Comparison of ENCODE assay signal across 8 mouse cellular contexts in genomic region chr19:40257396-40257795, GRCm38 (mm10). TPM values are rescaled to one million over a fixed set of nuclear protein-coding genes. Genes with fewer than 3 reads are reported as not detected.
A peak's percentile ranks its signal among the peaks of the same experiment; 100 is the strongest.
DNase-seq lines count a peak whose midpoint lies in the region; ATAC-seq and TF ChIP-seq lines count a peak whose summit lies in the region.

No protein-coding gene starts in this region.

- no peak overlapping the region for H3K9ac ChIP-seq in lung, postnatal 0 days (replicated peaks; ENCODE audit: low read depth)
- peak overlapping the region; percentile 44; the same call in 1 of the 2 replicates for H3K9ac ChIP-seq in heart, embryonic 13.5 days
- no peak overlapping the region for H3K9ac ChIP-seq in hindbrain, embryonic 13.5 days

- H3K36me3 ChIP-seq in lung, postnatal 0 days (ENCODE audit: insufficient read depth, low read length): no peaks in the 10 kb centered on the region
- peaks cover 31% of the 10 kb centered on the region for H3K36me3 ChIP-seq in heart, embryonic 13.5 days
- H3K36me3 ChIP-seq in hindbrain, embryonic 13.5 days: no peaks in the 10 kb centered on the region

- ATAC-seq in lung, postnatal 0 days: peak; percentile 40; the same call in 1 of the 2 replicates
- no peak for ATAC-seq in heart, embryonic 13.5 days (ENCODE audit: extremely low read depth, insufficient number of reproducible peaks, low FRiP score, low TSS enrichment)
- peak; percentile 86 for ATAC-seq in monocyte, adult 5-6 weeks (replicated peaks; ENCODE audit: insufficient number of reproducible peaks, low FRiP score, low TSS enrichment, poor library complexity, severe bottlenecking)
- ATAC-seq in hindbrain, embryonic 13.5 days (ENCODE audit: low FRiP score): no peak

- no peaks in the 10 kb centered on the region for H3K27me3 ChIP-seq in lung, postnatal 0 days (replicated peaks; ENCODE audit: insufficient read depth, low read length)
- no peaks in the 10 kb centered on the region for H3K27me3 ChIP-seq in heart, embryonic 13.5 days (replicated peaks)
- H3K27me3 ChIP-seq in hindbrain, embryonic 13.5 days: no peaks in the 10 kb centered on the region

- H3K4me3 ChIP-seq in lung, postnatal 0 days (ENCODE audit: low read depth, low read length): no peak overlapping the region
- H3K4me3 ChIP-seq in lung, adult 2 months (replicated peaks; ENCODE audit: extremely low read depth, low read depth, low read length): no peak overlapping the region
- no peak overlapping the region for H3K4me3 ChIP-seq in heart, embryonic 13.5 days
- H3K4me3 ChIP-seq in hindbrain, embryonic 13.5 days: no peak overlapping the region

- no peak for TF ChIP-seq CTCF in lung, postnatal 0 days (IDR thresholded peaks at IDR 0.05)
- TF ChIP-seq CTCF in lung, adult 2 months (IDR thresholded peaks at IDR 0.05; ENCODE audit: insufficient read depth, low read length): no peak

- no peak for TF ChIP-seq POLR2A in lung, adult 2 months (IDR thresholded peaks at IDR 0.05; ENCODE audit: borderline replicate concordance, extremely low read depth, low read depth, low read length)

- no peaks in the 10 kb centered on the region for H3K9me3 ChIP-seq in lung, postnatal 0 days (ENCODE audit: low read length)
- H3K9me3 ChIP-seq in heart, embryonic 13.5 days: no peaks in the 10 kb centered on the region
- H3K9me3 ChIP-seq in hindbrain, embryonic 13.5 days: no peaks in the 10 kb centered on the region

- H3K4me2 ChIP-seq in lung, postnatal 0 days (replicated peaks; ENCODE audit: low read depth, low read length): no peak overlapping the region
- no peak overlapping the region for H3K4me2 ChIP-seq in heart, embryonic 13.5 days
- no peak overlapping the region for H3K4me2 ChIP-seq in hindbrain, embryonic 13.5 days

- H3K4me1 ChIP-seq in lung, postnatal 0 days (ENCODE audit: insufficient read depth, low read depth, low read length): 0 out of 2 replicates have a peak, but pooled peaks cover 2% of the 10 kb centered on the region
- peaks cover 27% of the 10 kb centered on the region for H3K4me1 ChIP-seq in lung, adult 2 months (ENCODE audit: control insufficient read depth, insufficient read depth, low read length)
- H3K4me1 ChIP-seq in heart, embryonic 13.5 days: peaks cover 86% of the 10 kb centered on the region
- no peaks in the 10 kb centered on the region for H3K4me1 ChIP-seq in hindbrain, embryonic 13.5 days (replicated peaks)

- TF ChIP-seq EP300 in lung, postnatal 0 days (IDR thresholded peaks at IDR 0.05): no peak

- DNase-seq in lung, postnatal 0 days (ENCODE audit: low spot score): peak; percentile 22
- no peak for DNase-seq in lung, adult 2 months
- DNase-seq in thymus, postnatal 4 days: peak; percentile 71
- DNase-seq in frontal cortex, postnatal 36 days (ENCODE audit: low spot score in 2 of 2): no peak
- DNase-seq in frontal cortex, postnatal 25 days (ENCODE audit: low spot score in 2 of 2): no peak

- H3K27ac ChIP-seq in lung, postnatal 0 days (ENCODE audit: low read length): no peak overlapping the region
- H3K27ac ChIP-seq in heart, embryonic 13.5 days (replicated peaks): peak overlapping the region; percentile 20; the same call in 1 of the 2 replicates
- H3K27ac ChIP-seq in hindbrain, embryonic 13.5 days: no peak overlapping the region

- WGBS in lung, postnatal 0 days: 40% methylated on average over 4 of the region's 4 CpGs
- WGBS in lung, adult 2 months: 19% methylated on average over 4 of the region's 4 CpGs
- 42% methylated on average over 4 of the region's 4 CpGs for WGBS in heart, embryonic 13.5 days
- 70% methylated on average over 4 of the region's 4 CpGs for WGBS in hindbrain, embryonic 13.5 days

RNA-seq across cellular contexts. Expression of gene Pdlim1, which starts 14.2 kb away (rescaled TPM):
- polyA plus RNA-seq in lung, postnatal 0 days (2015; fragmentation: Nextera tagmentation; extraction: Ambion mirVana): 139 and 147 TPM in 2 replicates
- polyA plus RNA-seq in lung, adult 2 months (2012; rRNA removed): 119 and 148 TPM in 2 replicates
- 247 and 281 TPM in 2 replicates for polyA plus RNA-seq in heart, embryonic 13.5 days (2015; fragmentation: Nextera tagmentation; extraction: Ambion mirVana)
- total RNA-seq in monocyte, adult 5-6 weeks (2017): 29.3 to 85.7 TPM (median 49.8 TPM) in 3 replicates
- 13.8 and 14.7 TPM in 2 replicates for polyA plus RNA-seq in hindbrain, embryonic 13.5 days (2015; fragmentation: Nextera tagmentation; extraction: Ambion mirVana)

Comparison
In these comparisons a context has a peak if more than half of its experiments do, and no peak if none do; other contexts are left out.
1. DNase-seq: peak in lung, postnatal 0 days (single experiment) and thymus, postnatal 4 days (single experiment); none in lung, adult 2 months (single experiment), frontal cortex, postnatal 36 days (0 of 2) and frontal cortex, postnatal 25 days (0 of 2).
2. ATAC-seq: peak in lung, postnatal 0 days (single experiment) and monocyte, adult 5-6 weeks (single experiment); none in heart, embryonic 13.5 days (single experiment) and hindbrain, embryonic 13.5 days (single experiment).